Mouse (Mus musculus) hindbrain, embryonic 14.5 days (tissue): ENCODE measurements around the gene Phrf1. TPM values are rescaled to one million over a fixed set of nuclear protein-coding genes. Genes with fewer than 3 reads are reported as not detected.
"Not testable (repeated sequence)": the region's sequence is repeated elsewhere in the genome, so short reads cannot be mapped to it uniquely, and the experiment has no call there.

Experiments used
- ATAC-seq: fragments of 200-750 bp; cut with Nextera tagmentation; 2 replicates; pipeline ENCODE4 v1.8.0; 2017; ENCODE audit warnings: moderate number of reproducible peaks, mild to moderate bottlenecking, moderate TSS enrichment, moderate library complexity; ENCODE audit not compliant: low FRiP score
- DNase-seq: peaks from one replicate; pipeline ENCODE4 v3.0.0-alpha.2; 2015; ENCODE audit warnings: low spot score
- H3K27ac ChIP-seq: fragments of 300-500 bp; sonication (generic); 2 replicates; pipeline ENCODE4 v1.5.1; 2014; ENCODE audit warnings: mild to moderate bottlenecking, moderate library complexity
- H3K27me3 ChIP-seq: fragments of 300-500 bp; sonication (generic); 2 replicates; pipeline ENCODE4 v1.6.1; 2014; ENCODE audit warnings: mild to moderate bottlenecking, low read length, mixed read lengths; ENCODE audit not compliant: control insufficient read depth, insufficient read depth
- H3K36me3 ChIP-seq: fragments of 300-500 bp; sonication (generic); replicated peaks from 2 replicates; pipeline ENCODE4 v1.6.1; 2014; ENCODE audit not compliant: control insufficient read depth, insufficient read depth
- H3K4me1 ChIP-seq: fragments of 300-500 bp; sonication (generic); replicated peaks from 2 replicates; pipeline ENCODE4 v1.6.1; 2014; ENCODE audit warnings: antibody characterized with exemption, low read length, mixed read lengths; ENCODE audit not compliant: control insufficient read depth, insufficient read depth
- H3K4me2 ChIP-seq: fragments of 300-500 bp; sonication (generic); replicated peaks from 2 replicates; pipeline ENCODE4 v1.6.1; 2014; ENCODE audit warnings: mild to moderate bottlenecking, moderate library complexity
- H3K4me3 ChIP-seq: fragments of 300-500 bp; sonication (generic); replicated peaks from 2 replicates; pipeline ENCODE4 v1.5.1; 2014; ENCODE audit warnings: mild to moderate bottlenecking, low read length
- H3K9ac ChIP-seq: fragments of 300-500 bp; sonication (generic); 2 replicates; pipeline ENCODE4 v1.6.1; 2014
- H3K9me3 ChIP-seq: fragments of 300-500 bp; sonication (generic); 2 replicates; pipeline ENCODE4 v1.6.1; 2016; ENCODE audit warnings: low read length; ENCODE audit not compliant: control insufficient read depth
- WGBS: fragments of 180-500 bp; shearing (Covaris S2); extraction: QIAGEN DNeasy Blood & Tissue Kit; methylation state at CpG from one replicate; pipeline ENCODE4 v1.1.7; 2014; 5-methylcytosine and 5-hydroxymethylcytosine counted together
- polyA plus RNA-seq: library from polyadenylated mRNA; unstranded; fragments of >200 nt; fragmentation: Nextera tagmentation; extraction: Ambion mirVana; gene quantifications from 2 replicates; pipeline ENCODE4 v1.2.1, GENCODE M21; 2014

The Phrf1 gene
- polyA plus RNA-seq, 1 experiment from 2014 or later = 63.5 TPM

GRCm38 (mm10) chr7:141227796-141228195, 788 bp upstream of the Phrf1 start:
- WGBS = 76% methylated on average over 4 of the region's 4 CpGs
- no peaks in the 10 kb centered on the region for H3K27me3 ChIP-seq
- H3K4me3 ChIP-seq = no peak overlapping the region
- H3K9me3 ChIP-seq = no peaks in the 10 kb centered on the region
- DNase-seq (no peak), ATAC-seq (no peak)
- H3K27ac ChIP-seq = peak overlapping the region; percentile 96; the same call in 1 of the 2 replicates
- peak overlapping the region; percentile 98 for H3K4me2 ChIP-seq
- H3K4me1 ChIP-seq = peaks cover 15% of the 10 kb centered on the region
- H3K9ac ChIP-seq = no peak overlapping the region
- H3K36me3 ChIP-seq = peaks cover 26% of the 10 kb centered on the region

- DNase-seq (no peak), ATAC-seq (no peak)
- H3K4me1 ChIP-seq = peaks cover 14% of the 10 kb centered on the region
- 61% methylated on average over 6 of the region's 6 CpGs for WGBS
- H3K4me3 ChIP-seq = peak overlapping the region; percentile 100
- peak overlapping the region; percentile 98 for H3K9ac ChIP-seq
- no peak overlapping the region for H3K27ac ChIP-seq
- H3K9me3 ChIP-seq = no peaks in the 10 kb centered on the region
- peaks cover 45% of the 10 kb centered on the region for H3K36me3 ChIP-seq
- no peaks in the 10 kb centered on the region for H3K27me3 ChIP-seq
- peak overlapping the region; percentile 98 for H3K4me2 ChIP-seq
These were observed 1.1 kb downstream of the Phrf1 start for GRCm38 (mm10) chr7:141229702-141230101.

- Histone ChIP-seq H3K4me2 (peak overlapping the region; percentile 98; the same call in 1 of the 2 replicates), H3K4me1 (peaks cover 14% of the 10 kb centered on the region), H3K9me3 (no peaks in the 10 kb centered on the region), H3K27ac (no peak overlapping the region), H3K27me3 (no peaks in the 10 kb centered on the region), H3K4me3 (no peak overlapping the region), H3K36me3 (peaks cover 53% of the 10 kb centered on the region), H3K9ac (no peak overlapping the region)
- over 99% methylated on average over 4 of the region's 4 CpGs for WGBS
- no peak for ATAC-seq
- DNase-seq = no peak
These were observed 2.0 kb downstream of the Phrf1 start for GRCm38 (mm10) chr7:141230570-141230969.

GRCm38 (mm10) chr7:141231111-141231510, 2.5 kb downstream of the Phrf1 start:
- Histone ChIP-seq H3K9me3 (no peaks in the 10 kb centered on the region), H3K27me3 (no peaks in the 10 kb centered on the region), H3K4me2 (no peak overlapping the region), H3K9ac (no peak overlapping the region), H3K36me3 (peaks cover 59% of the 10 kb centered on the region), H3K27ac (no peak overlapping the region), H3K4me3 (no peak overlapping the region), H3K4me1 (peaks cover 14% of the 10 kb centered on the region)
- ATAC-seq = no peak
- DNase-seq = no peak
- 97% methylated on average over 3 of the region's 3 CpGs for WGBS

DNA sequence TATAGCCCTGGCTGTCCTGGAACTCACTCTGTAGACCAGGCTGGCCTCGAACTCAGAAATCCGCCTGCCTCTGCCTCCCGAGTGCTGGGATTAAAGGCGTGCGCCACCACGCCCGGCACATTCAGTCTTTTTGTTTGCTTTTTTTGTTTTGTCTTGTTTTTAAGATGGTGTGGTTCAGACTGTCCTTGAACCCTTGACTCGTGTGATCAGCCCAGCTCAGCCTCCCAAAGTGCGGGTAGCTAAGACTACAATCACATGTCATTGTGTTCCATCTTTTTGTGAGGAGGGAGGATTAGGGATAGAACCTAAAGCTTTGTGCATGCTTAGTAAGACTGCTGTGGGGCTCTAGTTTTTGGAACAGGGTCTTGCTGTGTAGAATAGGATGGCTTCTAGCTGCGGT, 3.0 kb downstream of the Phrf1 start:
- no peaks in the 10 kb centered on the region for H3K9me3 ChIP-seq
- peaks cover 63% of the 10 kb centered on the region for H3K36me3 ChIP-seq
- H3K27ac ChIP-seq = no peak overlapping the region
- no peak overlapping the region for H3K4me3 ChIP-seq
- no peaks in the 10 kb centered on the region for H3K27me3 ChIP-seq
- ATAC-seq = no peak
- H3K4me1 ChIP-seq = peaks cover 14% of the 10 kb centered on the region
- WGBS = 93% methylated on average over 9 of the region's 10 CpGs
- no peak overlapping the region for H3K4me2 ChIP-seq
- no peak for DNase-seq
- no peak overlapping the region for H3K9ac ChIP-seq

DNA sequence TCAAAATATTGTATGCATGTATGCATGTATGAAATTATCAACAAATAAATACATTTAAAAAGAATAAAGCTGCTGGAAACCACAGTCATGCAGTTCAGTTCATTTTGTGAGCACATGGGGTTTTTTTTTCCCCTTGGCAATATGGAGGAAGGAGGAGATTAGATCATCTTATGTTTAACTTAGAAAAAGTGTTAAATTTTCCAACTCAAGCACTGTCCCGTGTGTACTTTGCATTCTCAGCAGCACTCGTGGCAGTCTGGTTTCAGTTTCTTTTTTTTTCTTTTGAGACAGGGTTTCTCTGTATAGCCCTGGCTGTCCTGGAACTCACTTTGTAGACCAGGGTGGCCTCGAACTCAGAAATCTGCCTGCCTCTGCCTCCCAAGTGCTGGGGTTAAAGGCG, 21.9 kb downstream of the Phrf1 start:
- H3K9ac ChIP-seq, H3K4me3 ChIP-seq, DNase-seq, H3K4me2 ChIP-seq, H3K27ac ChIP-seq, ATAC-seq, H3K9me3 ChIP-seq, H3K4me1 ChIP-seq, H3K27me3 ChIP-seq: not testable (repeated sequence)
- WGBS = 94% methylated on average over 4 of the region's 4 CpGs
- H3K36me3 ChIP-seq = peaks cover 95% of the 10 kb centered on the region

GRCm38 (mm10) chr7:141256159-141256558, 27.6 kb downstream of the Phrf1 start:
- H3K9ac ChIP-seq = no peak overlapping the region
- no peak overlapping the region for H3K4me3 ChIP-seq
- no peak for ATAC-seq
- no peak overlapping the region for H3K4me2 ChIP-seq
- H3K4me1 ChIP-seq = no peaks in the 10 kb centered on the region
- H3K27me3 ChIP-seq = no peaks in the 10 kb centered on the region
- peaks cover 98% of the 10 kb centered on the region for H3K36me3 ChIP-seq
- DNase-seq = no peak
- 94% methylated on average over 10 of the region's 10 CpGs for WGBS
- H3K9me3 ChIP-seq = no peaks in the 10 kb centered on the region
- no peak overlapping the region for H3K27ac ChIP-seq

DNA sequence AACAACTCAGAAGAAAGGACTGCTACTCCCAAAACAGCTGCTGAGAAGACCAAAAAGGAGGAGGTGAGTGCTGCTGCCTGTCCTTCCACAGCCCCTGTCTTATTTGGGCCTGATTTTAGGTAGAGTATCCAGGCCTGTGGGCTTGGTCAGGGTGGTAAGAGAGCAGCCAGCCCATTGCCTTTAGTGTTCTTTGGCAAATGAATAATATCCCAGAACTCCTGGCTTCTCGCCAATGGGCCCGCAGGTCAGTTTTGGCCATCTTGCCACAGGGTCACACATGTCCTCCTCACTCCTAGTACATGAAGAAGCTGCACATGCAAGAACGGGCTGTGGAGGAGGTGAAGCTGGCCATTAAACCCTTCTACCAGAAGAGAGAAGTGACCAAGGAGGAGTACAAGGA, 32.9 kb downstream of the Phrf1 start:
- no peaks in the 10 kb centered on the region for H3K9me3 ChIP-seq
- H3K4me1 ChIP-seq = 0 out of 2 replicates have a peak, but pooled peaks cover 7% of the 10 kb centered on the region
- 87% methylated on average over 3 of the region's 3 CpGs for WGBS
- no peak overlapping the region for H3K4me3 ChIP-seq
- no peak overlapping the region for H3K27ac ChIP-seq
- no peak overlapping the region for H3K4me2 ChIP-seq
- no peak overlapping the region for H3K9ac ChIP-seq
- H3K36me3 ChIP-seq = peaks cover 81% of the 10 kb centered on the region
- H3K27me3 ChIP-seq = no peaks in the 10 kb centered on the region
- ATAC-seq (no peak), DNase-seq (no peak)

GRCm38 (mm10) chr7:141263640-141264039, 35.1 kb downstream of the Phrf1 start:
- WGBS = 92% methylated on average over 13 of the region's 13 CpGs
- ATAC-seq (0 out of 2 replicates have a peak, but pooled peaks have one; percentile 38), DNase-seq (no peak)
- Histone ChIP-seq H3K36me3 (peaks cover 59% of the 10 kb centered on the region), H3K27me3 (no peaks in the 10 kb centered on the region), H3K9ac (no peak overlapping the region), H3K9me3 (no peaks in the 10 kb centered on the region), H3K4me1 (0 out of 2 replicates have a peak, but pooled peaks cover 7% of the 10 kb centered on the region), H3K4me2 (no peak overlapping the region), H3K4me3 (no peak overlapping the region), H3K27ac (no peak overlapping the region)
